Mouse (Mus musculus): ENCODE data around the gene Apbb2.

Apbb2 gene

DNA sequence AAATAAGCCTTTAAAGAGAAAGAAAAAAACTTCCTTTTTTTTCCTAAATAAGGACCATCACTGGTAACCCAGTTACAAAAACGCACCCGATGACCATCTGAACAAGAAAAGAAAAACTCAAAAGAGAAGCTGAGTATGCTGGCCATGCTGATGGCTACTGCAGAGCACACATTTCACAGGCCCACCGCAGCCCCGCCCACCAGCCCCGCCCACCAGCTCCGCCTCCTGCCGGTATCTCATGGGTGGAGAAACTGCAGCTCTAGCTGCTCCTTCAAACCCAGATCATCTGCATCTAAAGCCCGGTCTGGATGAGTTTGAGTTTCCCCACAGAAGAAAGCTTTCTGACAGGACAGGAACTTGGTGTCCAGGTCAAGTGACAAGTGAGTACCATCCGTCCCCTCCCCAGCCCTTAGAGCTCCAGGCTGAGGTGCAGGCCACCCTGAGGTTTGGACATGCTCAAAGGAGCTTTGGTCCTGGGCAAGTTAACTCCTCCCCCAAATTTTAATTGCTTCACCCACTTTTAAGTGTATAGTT, 16.2 kb downstream of the Apbb2 start:
- no peak for DNase-seq (ENCODE audit: low read depth, low spot score)

DNA sequence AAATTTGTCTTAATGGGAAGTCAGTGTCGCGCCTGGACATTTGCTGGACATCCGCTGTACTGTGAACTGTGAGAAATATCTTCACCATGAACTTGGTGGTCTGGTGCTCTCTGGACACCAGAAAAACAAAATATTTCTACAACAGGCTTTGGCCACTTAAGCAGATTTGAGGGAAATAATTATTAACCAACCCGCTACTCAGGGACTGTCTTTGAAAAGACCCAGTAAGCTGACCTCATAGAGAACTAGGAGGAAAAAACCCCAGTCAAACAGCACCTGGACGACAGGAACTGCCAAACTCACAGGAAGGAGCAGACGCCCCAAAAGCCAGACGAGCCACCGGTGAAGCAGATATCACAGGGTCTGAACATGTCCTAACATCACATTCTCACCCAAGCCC, 18.2 kb downstream of the Apbb2 start:
- DNase-seq (ENCODE audit: low read depth, low spot score) = no peak

DNA sequence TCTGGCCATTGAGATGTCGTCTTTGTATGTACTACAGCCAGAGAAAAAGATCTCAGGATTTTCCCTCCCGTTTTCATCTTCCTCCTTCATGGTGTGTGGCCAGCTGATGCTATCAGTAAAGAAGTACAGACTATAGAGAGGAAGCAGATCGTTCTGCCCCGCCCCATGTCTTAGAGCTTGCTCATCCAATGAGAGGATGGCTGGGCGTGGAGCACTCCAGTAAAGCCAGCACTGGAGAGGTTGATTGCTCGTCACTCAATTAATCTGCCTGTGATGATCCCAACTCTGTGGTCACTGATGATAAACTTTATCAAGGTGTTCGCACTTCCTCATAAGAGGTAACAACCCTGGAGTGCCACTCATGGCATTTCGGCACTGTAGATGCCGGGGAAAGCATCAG, 18.7 kb downstream of the Apbb2 start:
- no peak for DNase-seq (ENCODE audit: low read depth, low spot score)

DNA sequence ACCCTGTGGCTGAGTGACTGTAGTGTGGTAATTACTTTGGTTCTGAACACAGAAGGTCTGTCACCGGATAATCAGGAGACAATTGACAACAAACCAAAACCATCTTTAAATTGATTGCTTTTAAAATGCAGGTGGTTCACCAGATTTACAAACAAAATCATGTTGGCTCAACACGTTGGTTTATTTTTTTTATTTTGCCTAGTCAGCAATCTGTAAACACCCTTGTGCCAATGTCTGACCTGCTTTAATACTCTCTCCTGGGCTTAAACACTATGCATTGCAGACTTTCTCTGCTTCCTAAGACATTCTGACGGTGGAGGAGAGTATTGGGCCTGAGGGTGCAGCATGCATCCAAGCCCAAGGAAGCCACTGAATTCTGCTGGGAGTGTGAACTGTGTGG, 22.3 kb downstream of the Apbb2 start:
- DNase-seq (ENCODE audit: low read depth, low spot score) = no peak

DNA sequence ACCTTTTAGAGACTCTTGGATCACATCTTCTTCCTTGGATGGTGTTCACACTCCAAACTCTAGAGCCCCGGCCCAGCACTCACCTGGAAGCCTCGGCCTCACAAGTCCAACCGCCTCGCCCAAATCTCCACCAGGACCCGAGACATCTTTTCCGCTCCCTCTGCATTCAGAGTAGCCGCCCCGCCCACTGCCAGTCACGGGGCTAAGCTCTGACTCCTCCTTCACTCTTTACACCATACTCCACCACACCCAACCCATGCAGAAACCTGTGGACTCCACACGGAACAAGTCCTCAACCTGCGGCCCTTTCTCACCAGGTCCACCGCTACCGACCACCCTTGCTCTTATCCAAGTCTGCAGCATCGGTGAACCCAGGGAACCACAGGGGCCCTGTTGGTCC, 23.7 kb downstream of the Apbb2 start:
- no peak for DNase-seq (ENCODE audit: low read depth, low spot score)

DNA sequence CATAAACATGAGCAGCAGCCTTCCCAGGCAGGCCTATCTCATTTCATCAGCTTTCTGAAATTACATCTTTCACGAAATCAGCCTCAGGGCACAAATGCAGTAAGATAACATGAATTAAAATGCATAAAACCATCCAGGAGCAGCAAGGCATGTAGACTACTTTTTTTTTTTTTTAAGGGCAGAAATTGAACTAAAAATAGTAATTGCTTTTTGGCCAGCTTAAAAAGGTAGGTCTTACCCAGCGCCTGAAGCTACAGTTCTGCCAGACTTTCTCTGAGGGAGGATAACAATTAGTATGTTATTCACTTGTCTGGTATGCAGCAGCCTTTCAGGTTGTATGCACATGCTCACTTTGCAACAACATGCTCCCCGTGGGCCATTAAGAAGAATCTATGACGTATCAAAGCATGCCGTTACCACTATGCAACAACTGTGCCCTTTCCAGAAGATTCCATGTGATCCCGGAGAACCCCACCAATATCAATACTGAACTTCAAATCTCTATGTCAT, 32.3 kb downstream of the Apbb2 start:
- DNase-seq (ENCODE audit: low read depth, low spot score) = no peak

DNA sequence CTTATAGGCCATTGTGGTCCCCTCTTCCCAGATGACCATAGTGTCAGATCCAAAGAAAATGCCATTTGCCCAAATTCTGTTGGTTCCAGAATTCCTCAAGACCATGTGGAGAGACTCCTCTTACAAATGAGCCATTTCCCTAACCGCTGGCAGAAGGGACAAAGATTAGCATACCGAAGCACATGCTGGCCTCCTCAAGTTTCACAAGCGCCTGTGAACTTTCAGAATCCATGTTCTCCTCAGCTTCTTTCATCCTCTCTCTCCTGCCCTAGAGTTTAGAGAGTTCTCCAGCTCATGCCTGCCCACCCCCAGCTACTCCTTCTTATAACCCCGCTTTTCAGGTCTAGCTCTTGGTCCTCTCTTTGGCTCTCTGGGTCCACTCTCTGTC, 35.6 kb downstream of the Apbb2 start:
- no peak for DNase-seq (ENCODE audit: low read depth, low spot score)

DNA sequence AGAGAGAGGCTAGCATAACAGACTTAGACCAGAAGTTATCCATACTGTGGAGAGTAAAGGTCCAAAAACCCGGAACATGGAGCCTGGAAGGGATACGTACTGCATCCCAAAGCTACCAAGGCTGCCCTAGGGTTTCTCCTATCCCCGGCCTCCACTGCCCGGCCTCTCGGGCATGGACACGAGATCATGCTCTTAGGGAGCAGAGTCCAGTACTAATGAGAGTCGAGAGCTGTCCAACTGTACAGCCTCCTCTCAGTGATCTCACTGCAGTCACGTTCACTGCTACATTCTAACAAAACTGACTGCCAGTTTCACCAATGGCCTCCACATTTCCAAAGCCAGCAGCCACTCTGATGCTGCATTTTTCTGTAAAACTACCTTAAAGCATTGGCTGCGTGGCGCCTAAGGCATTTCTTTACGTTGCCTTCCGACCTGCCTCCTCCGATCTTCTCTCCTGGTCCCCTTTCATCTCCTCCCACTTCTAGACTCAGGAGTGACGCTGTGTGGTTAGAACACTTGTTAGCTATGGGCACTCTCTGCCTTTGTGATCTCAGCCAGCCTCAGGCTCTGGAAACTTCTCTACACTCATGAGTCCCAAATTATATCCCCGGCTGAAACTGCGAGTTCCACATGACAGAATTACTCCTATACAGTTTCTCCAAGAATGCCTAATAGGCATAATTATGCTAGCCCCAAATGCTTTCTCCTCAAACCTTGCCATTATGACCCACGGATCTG, 36.1 kb downstream of the Apbb2 start:
- no peak for DNase-seq (ENCODE audit: low read depth, low spot score)

DNA sequence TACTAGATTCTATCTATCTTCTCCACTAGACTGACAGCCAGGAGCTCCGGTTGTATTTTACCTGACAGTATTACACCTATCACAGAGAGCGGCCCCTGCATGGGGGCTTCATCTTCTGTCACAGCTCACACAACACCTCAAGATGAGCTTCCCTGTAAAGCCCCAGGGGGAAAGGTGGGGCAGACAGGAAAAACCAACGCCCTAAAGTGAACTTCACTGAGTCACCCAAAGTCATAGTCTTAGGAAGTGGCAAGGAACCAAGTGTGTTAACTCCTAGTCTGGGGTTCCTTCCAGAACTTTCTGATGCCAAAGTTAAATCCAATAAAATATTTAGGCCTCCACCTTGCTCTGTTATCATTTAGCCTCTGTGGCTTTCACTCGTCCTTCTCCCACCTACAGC, 39.5 kb downstream of the Apbb2 start:
- DNase-seq (ENCODE audit: low read depth, low spot score) = no peak

DNA sequence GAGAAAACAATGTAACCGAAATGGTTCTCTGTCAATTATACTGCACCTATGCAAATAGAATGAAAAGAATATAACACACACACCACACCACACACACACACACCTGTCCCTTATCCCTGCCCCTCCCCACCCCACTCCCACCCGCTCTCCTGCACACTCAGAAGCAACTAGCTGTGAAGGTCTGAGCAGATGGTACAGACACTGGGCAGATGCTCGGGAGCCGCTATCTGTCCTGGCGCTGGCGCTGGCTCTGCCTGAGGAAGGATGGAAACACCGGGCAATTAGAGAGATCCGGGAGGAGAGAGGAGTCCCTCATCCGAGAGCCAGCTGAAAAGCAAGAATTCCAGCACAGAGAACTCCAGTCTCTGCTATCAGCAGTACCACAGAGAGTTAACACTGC, 42.3 kb downstream of the Apbb2 start:
- no peak for DNase-seq (ENCODE audit: low read depth, low spot score)

DNA sequence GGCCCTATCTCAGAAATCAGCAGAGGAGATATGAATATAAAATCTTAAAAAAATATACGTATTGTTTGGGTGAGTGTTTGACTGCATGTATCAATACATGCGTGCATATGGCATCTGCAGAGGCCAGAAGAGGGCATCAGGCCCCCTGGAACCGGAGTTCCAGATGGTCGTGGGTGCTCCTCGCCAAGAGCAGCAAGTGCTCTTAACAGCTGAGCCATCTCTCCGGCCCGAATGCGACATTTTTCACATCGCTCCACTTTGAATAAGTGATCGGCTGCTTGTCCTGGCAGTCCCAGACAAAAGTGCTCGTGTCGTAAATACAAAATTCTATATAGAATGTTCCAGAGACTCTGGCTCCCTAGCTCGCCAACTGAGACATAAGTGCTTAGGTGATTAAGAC, 43.4 kb downstream of the Apbb2 start:
- DNase-seq (ENCODE audit: low read depth, low spot score) = no peak

DNA sequence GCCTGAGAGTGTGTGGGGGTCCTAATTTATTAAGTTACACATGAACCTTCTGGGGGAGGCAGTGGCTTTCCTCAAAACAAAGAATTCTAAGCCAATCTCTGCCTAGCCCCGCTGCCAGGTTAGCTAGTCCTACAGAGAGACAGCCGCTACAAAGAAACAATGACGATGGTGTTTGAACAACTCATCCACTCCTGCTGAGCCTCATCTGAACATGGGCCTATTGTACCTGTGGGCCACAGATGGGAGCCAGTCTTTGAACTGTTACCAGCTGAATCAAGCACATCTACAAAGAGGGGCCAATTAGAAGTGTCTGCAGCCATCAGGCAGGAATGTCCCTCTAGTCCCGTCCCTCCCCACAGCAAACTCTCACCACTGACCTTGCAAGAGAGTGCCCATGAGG, 45.3 kb downstream of the Apbb2 start:
- DNase-seq (ENCODE audit: low read depth, low spot score) = no peak

DNA sequence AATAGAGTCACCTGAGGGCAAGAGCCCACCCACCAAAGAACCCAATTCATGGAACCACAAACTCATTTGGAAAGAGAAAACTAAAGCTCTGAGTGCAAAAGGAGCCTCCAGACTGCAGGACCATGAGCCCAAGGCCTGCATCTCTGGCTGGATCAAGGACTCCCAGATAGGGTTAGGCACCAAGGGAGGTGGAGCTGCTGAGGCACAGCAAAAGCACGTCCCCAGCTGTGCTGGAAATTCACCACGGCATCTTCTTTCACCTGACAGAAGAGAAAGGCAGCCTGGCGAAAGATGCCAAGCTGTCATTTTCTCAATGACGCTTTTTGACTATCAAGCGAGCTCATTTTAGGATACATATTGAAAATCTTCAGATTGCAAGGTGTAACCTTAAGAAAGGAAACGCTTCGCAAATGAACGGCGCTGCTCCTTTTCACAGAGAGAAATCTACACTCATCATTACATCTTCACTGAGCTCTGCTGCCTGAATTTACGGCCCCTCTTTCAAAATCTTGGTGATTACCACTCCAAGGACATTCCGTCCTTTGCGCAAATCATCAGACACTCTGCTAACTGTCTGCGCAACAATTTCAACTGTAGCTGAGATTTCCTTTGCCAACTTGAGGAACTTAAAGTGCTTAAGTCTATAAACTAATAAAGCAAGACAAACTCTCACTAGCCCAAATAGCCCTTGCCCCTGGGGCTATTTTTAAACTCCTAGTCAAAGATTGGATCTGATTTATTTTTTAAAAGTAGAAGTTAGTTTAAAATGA, 46.3 kb downstream of the Apbb2 start:
- DNase-seq (ENCODE audit: low read depth, low spot score) = no peak

DNA sequence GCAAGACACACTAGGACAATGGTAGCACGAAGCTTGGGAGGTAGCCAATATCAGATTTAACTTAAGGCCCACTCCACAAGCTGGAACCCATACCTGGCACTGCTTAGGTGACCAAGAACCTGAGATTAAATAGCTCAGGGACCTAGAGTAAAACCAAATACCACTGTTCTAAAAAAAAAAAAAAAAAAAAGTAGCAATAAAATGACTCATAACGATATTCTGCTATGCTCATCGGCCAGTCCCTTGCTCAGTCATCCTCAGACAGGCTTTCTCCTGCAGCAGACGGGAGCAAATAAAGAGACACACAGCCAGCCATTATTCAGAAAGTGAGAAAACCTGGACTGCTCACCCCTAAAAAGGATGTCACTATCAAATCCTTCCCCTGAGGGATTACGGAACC, 47.9 kb downstream of the Apbb2 start:
- DNase-seq (ENCODE audit: low read depth, low spot score) = no peak

DNA sequence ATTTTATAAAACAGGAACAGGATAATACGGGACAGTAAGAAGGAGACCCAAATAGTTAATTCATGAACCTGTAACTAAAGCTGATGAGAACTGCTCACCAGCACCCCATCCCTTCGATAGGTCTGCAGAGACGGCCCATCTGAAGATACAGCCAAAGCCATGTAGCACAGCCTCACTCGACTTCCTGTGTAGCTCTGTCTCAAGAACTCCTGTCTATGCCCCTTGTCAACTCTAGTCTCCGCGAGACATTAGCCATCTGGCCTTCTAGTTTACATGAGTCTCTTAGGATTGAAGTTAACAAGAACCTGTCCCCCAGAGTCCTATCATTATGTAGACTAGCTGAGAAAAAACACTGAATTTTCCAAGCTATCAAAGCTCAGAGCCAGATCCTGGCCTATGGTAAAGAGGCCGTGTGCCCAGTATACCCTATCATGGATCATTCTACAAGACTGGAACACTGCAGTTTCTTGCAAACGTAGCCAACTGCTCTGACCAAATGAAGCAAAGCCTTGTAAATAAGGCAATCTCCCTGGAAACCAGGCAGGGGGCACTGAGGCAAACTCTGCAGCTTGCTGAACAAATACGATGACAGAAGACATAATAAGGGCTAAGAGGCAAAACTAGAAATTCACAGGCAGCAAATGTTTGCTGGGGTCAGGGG, 49.3 kb downstream of the Apbb2 start:
- DNase-seq (ENCODE audit: low read depth, low spot score) = no peak

DNA sequence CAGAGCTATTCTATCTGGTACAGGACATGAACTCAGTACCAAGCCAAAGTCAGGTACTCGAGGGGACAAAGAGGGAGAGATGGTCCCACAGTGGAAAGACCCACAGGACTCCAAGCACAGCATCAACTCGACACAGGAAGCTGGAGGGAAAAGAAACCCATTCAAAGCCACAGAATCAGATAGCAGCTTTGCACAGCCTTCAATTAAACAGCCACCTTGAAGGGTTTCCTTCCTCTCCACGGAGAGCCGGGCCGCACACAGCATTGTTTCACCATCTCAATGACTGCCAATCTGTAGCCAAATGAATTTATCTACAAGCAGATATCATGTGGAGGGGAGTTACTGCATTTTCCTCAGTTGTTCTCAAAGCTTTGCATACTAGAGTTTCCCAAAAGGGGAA, 50.6 kb downstream of the Apbb2 start:
- DNase-seq (ENCODE audit: low read depth, low spot score) = no peak

DNA sequence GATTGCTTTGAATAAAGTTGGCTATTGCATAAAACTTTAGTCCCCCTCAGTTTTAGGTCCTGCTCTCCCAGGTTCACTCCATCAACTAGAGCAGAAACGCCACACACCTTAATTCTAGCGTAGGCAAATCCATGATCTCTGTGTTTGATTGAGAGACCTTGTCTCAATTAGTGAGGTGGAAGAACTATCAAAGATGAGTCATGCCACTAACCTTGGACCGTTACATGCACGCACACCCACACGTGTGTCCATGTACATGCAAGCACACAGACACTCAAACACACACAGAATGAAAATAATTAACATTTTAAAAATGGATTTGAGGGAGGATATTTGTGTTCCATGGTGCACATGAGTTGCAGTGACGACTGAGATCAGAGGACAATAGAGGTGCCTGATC, 51.2 kb downstream of the Apbb2 start:
- DNase-seq (ENCODE audit: low read depth, low spot score) = no peak

DNA sequence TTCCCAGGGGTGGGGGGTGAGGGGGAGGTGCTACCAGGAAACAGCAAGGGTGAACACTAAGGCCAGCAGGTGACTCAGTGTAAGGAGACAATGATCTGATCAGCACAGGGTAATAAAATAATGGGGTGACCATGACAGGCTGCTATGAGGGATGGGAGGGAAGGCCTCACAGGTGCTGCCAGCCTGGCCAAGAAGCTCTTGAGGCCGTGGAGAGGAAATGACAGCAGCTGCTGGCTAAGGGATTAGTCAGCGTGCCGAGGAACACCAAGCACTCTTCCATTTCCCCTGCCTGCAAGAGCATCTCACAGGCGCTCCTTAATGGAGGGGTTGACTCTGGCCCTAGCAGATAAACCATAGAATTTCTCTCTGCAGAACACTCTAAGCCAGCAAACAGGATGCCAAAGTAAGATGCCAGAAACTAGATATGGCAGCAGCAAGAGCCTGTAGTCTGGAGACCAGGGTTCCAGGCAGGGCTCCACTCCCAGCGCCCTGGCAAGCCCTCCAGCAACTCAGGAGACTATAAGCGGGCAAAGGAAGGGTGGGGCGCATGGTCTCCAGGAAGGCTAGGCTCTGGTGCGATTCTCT, 58.9 kb downstream of the Apbb2 start:
- DNase-seq (ENCODE audit: low read depth, low spot score) = no peak

DNA sequence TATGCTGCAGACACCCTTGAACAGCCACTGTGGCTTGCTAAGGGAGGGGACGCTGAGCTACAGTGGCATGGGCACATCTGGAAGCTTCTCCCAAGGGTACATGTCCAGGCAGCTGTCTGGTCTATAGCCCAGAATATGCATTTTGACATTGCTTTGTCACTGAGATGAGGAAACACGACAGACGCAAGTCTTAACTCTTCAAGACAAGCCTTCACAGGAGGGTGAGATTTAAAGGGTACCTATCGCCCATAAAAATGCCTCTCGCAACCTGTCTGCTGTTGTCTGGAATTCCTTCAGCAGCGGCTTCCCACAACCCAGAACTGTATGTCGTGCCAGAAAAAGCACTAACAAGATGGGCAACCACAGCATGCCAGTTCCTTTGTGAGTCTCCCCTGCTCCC, 60.5 kb downstream of the Apbb2 start:
- no peak for DNase-seq (ENCODE audit: low read depth, low spot score)

DNA sequence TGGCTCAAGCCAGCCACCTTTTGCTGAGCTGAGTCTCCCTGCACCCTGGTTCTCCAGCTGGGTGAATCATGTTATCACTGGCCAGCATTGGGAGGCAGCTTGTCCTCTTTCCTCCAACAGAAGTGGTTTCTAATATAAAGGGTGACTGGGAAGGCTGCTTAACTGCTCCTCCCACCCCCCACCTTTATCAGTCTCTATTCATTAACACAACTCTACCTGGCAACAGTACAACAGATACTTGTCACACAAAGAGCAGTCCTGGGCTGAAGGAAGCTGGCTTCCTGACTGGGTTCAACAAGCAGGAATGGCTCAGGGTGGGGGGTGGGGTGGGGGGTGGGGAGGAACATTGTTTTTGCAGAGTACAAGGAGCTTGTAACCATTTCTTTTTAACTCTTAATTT, 64.7 kb downstream of the Apbb2 start:
- no peak for DNase-seq (ENCODE audit: low read depth, low spot score)

DNA sequence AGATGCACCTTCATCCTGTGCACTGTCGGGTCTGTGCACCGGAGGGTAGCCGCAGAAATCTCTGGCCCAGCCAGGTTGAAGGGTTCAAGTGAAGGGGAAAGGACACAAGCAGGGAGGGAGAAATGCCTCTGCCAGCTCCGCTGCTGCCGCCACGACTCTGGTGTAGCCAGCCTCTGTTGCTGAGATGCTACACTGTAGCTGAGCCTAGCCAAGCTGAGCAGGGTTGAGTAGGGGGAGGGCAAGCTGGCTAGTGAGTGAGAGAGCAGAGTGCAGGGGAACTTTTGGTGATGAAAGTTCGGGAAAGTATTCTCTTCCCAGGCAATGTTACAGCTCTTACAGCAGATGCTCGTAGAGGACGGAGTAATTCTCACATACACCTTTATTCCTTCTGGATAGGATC, 66.3 kb downstream of the Apbb2 start:
- no peak for DNase-seq (ENCODE audit: low read depth, low spot score)

DNA sequence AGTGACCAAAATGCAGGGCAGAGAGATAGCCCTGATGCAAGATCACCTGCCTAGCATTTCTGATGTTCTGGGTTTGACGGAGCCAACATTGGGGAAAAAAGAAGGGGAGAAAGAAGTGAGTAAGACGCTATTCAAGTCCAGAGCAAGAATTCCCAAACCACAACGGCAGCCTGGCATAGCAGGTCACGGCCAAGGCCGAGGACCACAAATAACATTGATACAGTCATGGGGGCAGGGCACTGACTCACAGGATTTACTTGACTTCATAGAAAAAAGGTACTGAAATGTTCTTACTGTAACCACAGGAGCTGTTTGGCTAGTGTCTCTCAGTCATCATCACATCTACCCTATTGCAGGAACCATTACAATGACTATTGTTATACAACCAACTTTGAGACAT, 68.3 kb downstream of the Apbb2 start:
- DNase-seq (ENCODE audit: low read depth, low spot score) = no peak

All from retina, adult 2 months (tissue).